Mouse (Mus musculus) myocyte (in vitro differentiated cells): ENCODE data around the gene Rusc2.

Experiments
- E2F4 ChIP-seq: IDR thresholded peaks from one replicate; pipeline ENCODE4 v1.6.1; 2011; ENCODE audit warnings: mild to moderate bottlenecking, control low read depth, moderate library complexity; ENCODE audit not compliant: insufficient read depth
- MAX ChIP-seq: IDR thresholded peaks from one replicate; pipeline ENCODE4 v1.6.1; 2011; ENCODE audit warnings: low read depth, mild to moderate bottlenecking, control low read depth
- MYOD1 ChIP-seq, 3 experiments: IDR thresholded peaks; one replicate each; pipeline ENCODE4 v1.6.1; 2011; ENCODE audit warnings: control low read depth in 2 of 3, low read depth in 2 of 3, mild to moderate bottlenecking in 2 of 3, moderate library complexity in 1 of 3; ENCODE audit not compliant: insufficient read length in 2 of 3, control insufficient read depth in 1 of 3
- POLR2A ChIP-seq: IDR thresholded peaks from one replicate; pipeline ENCODE4 v1.6.1; 2011; ENCODE audit warnings: low read depth, mild to moderate bottlenecking, control low read depth, moderate library complexity; ENCODE audit not compliant: insufficient read length
- POLR2AphosphoS2 ChIP-seq: IDR thresholded peaks from one replicate; pipeline ENCODE4 v1.6.1; 2011; ENCODE audit warnings: low read depth, control low read depth; ENCODE audit not compliant: insufficient read length
- REST ChIP-seq: IDR thresholded peaks from one replicate; pipeline ENCODE4 v1.6.1; 2011; ENCODE audit warnings: mild to moderate bottlenecking, control low read depth, moderate library complexity; ENCODE audit not compliant: insufficient read depth, insufficient read length
- SRF ChIP-seq: IDR thresholded peaks from one replicate; pipeline ENCODE4 v1.6.1; 2011; ENCODE audit warnings: low read depth; ENCODE audit not compliant: control insufficient read depth, insufficient read length
- TCF12 ChIP-seq: IDR thresholded peaks from one replicate; pipeline ENCODE4 v1.6.1; 2011; ENCODE audit warnings: mild to moderate bottlenecking, control low read depth; ENCODE audit not compliant: poor library complexity, insufficient read depth, severe bottlenecking
- TCF3 ChIP-seq: IDR thresholded peaks from one replicate; pipeline ENCODE4 v1.6.1; 2011; ENCODE audit warnings: low read depth, control low read depth; ENCODE audit not compliant: insufficient read length
- USF1 ChIP-seq: IDR thresholded peaks from one replicate; pipeline ENCODE4 v1.6.1; 2011; ENCODE audit warnings: low read depth, mild to moderate bottlenecking, control low read depth, moderate library complexity

DNA sequence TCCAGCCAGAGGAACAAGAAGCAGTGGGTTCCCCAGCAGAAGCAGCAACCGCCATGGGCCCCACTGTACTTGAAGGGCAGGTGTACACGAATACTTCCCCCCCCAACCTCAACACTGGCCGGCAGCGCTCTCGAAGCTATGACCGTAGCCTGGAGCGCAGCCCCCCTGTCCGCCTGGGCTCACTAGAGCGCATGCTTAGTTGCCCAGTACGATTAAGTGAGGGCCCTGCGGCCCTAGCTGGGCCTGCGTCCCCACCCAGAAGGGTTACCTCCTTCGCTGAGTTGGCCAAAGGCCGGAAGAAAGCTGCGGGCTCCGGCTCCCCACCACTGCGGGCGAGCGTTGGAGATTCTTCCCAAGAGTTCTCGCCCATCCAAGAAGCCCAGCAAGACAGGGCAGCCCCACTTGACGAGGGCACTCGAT is 34.3 kb downstream of the Rusc2 start:
- no peak for TF ChIP-seq POLR2A
- no peak for TF ChIP-seq MYOD1 (IDR thresholded peaks at IDR 0.05; ENCODE audit: control insufficient read depth in 1 of 3, insufficient read length in 2 of 3, low read depth in 2 of 3)
- no peak for TF ChIP-seq TCF12
- TF ChIP-seq POLR2AphosphoS2, result no peak
- no peak for TF ChIP-seq E2F4
- TF ChIP-seq REST, result no peak
- no peak for TF ChIP-seq MAX
- no peak for TF ChIP-seq USF1
- no peak for TF ChIP-seq SRF
- no peak for TF ChIP-seq TCF3
